13 mouse cellular contexts compared by ENCODE assay signal in genomic region chr14:104533075-104533474, GRCm38 (mm10). TPM values are rescaled to one million over a fixed set of nuclear protein-coding genes. Genes with fewer than 3 reads are reported as not detected.
DNase-seq lines count a peak whose midpoint lies in the region; ATAC-seq and TF ChIP-seq lines count a peak whose summit lies in the region.
"Had no signal": no experiment of that assay in that cellular context is flagged by ENCODE, and none has a peak within 500 bp of the region (broad histone marks: within the 10 kb centered on the region; RNA-seq: fewer than 3 reads in every experiment).

No protein-coding gene starts in this region.

- no peak overlapping the region for H3K4me3 ChIP-seq in intestine, postnatal 0 days (ENCODE audit: low read depth, low read length)
- no peak overlapping the region for H3K4me3 ChIP-seq in intestine, embryonic 15.5 days (replicated peaks)
- no peak overlapping the region for H3K4me3 ChIP-seq in E14TG2a.4 (replicated peaks; ENCODE audit: low read length)
- no peak overlapping the region for H3K4me3 ChIP-seq in forebrain, embryonic 14.5 days (ENCODE audit: low read depth, low read length)
- H3K4me3 ChIP-seq: embryonic facial prominence, embryonic 13.5 days; limb, embryonic 13.5 days had no signal

- H3K27me3 ChIP-seq in intestine, postnatal 0 days (replicated peaks; ENCODE audit: control insufficient read depth, insufficient read depth, low read length), result no peaks in the 10 kb centered on the region
- H3K27me3 ChIP-seq in intestine, embryonic 15.5 days (replicated peaks), result no peaks in the 10 kb centered on the region
- no peaks in the 10 kb centered on the region for H3K27me3 ChIP-seq in E14TG2a.4 (ENCODE audit: insufficient read depth, low read length)
- H3K27me3 ChIP-seq in forebrain, embryonic 14.5 days (replicated peaks; ENCODE audit: control insufficient read depth, insufficient read depth, low read length), result no peaks in the 10 kb centered on the region
- H3K27me3 ChIP-seq: embryonic facial prominence, embryonic 13.5 days; limb, embryonic 13.5 days had no signal

- peak; percentile 37 for DNase-seq in 416B (ENCODE audit: low read depth)
- DNase-seq in induced T-regulatory cell, adult 2 months (ENCODE audit: low read depth), result peak; percentile 31
- no peak for DNase-seq in ovary, postnatal 14 days (ENCODE audit: low spot score)
- DNase-seq in forebrain, embryonic 14.5 days (ENCODE audit: low spot score), result no peak
- DNase-seq: cerebellum, postnatal 10 days; kidney, adult 2 months had no signal

- no peaks in the 10 kb centered on the region for H3K4me1 ChIP-seq in intestine, postnatal 0 days (replicated peaks; ENCODE audit: control insufficient read depth, insufficient read depth, low read length)
- H3K4me1 ChIP-seq in intestine, embryonic 15.5 days (replicated peaks), result no peaks in the 10 kb centered on the region
- H3K4me1 ChIP-seq in E14TG2a.4 (replicated peaks; ENCODE audit: low read depth, low read length), result no peaks in the 10 kb centered on the region
- peaks cover 7% of the 10 kb centered on the region; the same call in 1 of the 2 replicates for H3K4me1 ChIP-seq in forebrain, embryonic 14.5 days (ENCODE audit: control insufficient read depth, insufficient read depth, low read length)
- H3K4me1 ChIP-seq: limb, embryonic 13.5 days had no signal

- no peaks in the 10 kb centered on the region for H3K36me3 ChIP-seq in intestine, postnatal 0 days (ENCODE audit: control insufficient read depth, insufficient read depth)
- H3K36me3 ChIP-seq in intestine, embryonic 15.5 days, result no peaks in the 10 kb centered on the region
- no peaks in the 10 kb centered on the region for H3K36me3 ChIP-seq in E14TG2a.4 (ENCODE audit: insufficient read depth, low read length)
- H3K36me3 ChIP-seq in forebrain, embryonic 14.5 days (ENCODE audit: control insufficient read depth, insufficient read depth, low read length), result no peaks in the 10 kb centered on the region
- H3K36me3 ChIP-seq: embryonic facial prominence, embryonic 13.5 days; limb, embryonic 13.5 days had no signal

- H3K27ac ChIP-seq in intestine, postnatal 0 days (ENCODE audit: low read depth, low read length), result no peak overlapping the region
- H3K27ac ChIP-seq in intestine, embryonic 15.5 days, result no peak overlapping the region
- H3K27ac ChIP-seq in forebrain, embryonic 14.5 days (ENCODE audit: low read depth, low read length), result no peak overlapping the region
- H3K27ac ChIP-seq: embryonic facial prominence, embryonic 13.5 days; hindbrain, embryonic 14.5 days; limb, embryonic 13.5 days had no signal

- peak; percentile 34; the same call in 1 of the 2 replicates for TF ChIP-seq CTCF in intestine, postnatal 0 days (IDR thresholded peaks at IDR 0.05; ENCODE audit: low read depth)
- peak; percentile 35 for TF ChIP-seq CTCF in E14TG2a.4 (conservative IDR thresholded peaks at IDR 0.05; ENCODE audit: low read length)

- 69% methylated on average over 5 of the region's 5 CpGs for WGBS in intestine, postnatal 0 days
- 74% methylated on average over 5 of the region's 5 CpGs for WGBS in intestine, embryonic 15.5 days
- 67% methylated on average over 5 of the region's 5 CpGs for WGBS in forebrain, embryonic 14.5 days

- H3K9me3 ChIP-seq in intestine, postnatal 0 days (ENCODE audit: control insufficient read depth), result no peaks in the 10 kb centered on the region
- H3K9me3 ChIP-seq in intestine, embryonic 15.5 days, result no peaks in the 10 kb centered on the region
- no peaks in the 10 kb centered on the region for H3K9me3 ChIP-seq in E14TG2a.4 (ENCODE audit: low read length)
- H3K9me3 ChIP-seq in forebrain, embryonic 14.5 days (replicated peaks; ENCODE audit: control insufficient read depth, low read length), result no peaks in the 10 kb centered on the region
- H3K9me3 ChIP-seq: embryonic facial prominence, embryonic 13.5 days; limb, embryonic 13.5 days had no signal

- no peak overlapping the region for H3K9ac ChIP-seq in intestine, postnatal 0 days (ENCODE audit: low read depth, low read length)
- H3K9ac ChIP-seq in intestine, embryonic 15.5 days, result no peak overlapping the region
- H3K9ac ChIP-seq in forebrain, embryonic 14.5 days (ENCODE audit: low read length), result no peak overlapping the region
- H3K9ac ChIP-seq: embryonic facial prominence, embryonic 13.5 days; hindbrain, embryonic 14.5 days; limb, embryonic 13.5 days had no signal

- H3K4me2 ChIP-seq in intestine, postnatal 0 days (replicated peaks; ENCODE audit: low read depth), result no peak overlapping the region
- H3K4me2 ChIP-seq in intestine, embryonic 15.5 days (replicated peaks), result no peak overlapping the region
- no peak overlapping the region for H3K4me2 ChIP-seq in forebrain, embryonic 14.5 days (ENCODE audit: low read length)
- H3K4me2 ChIP-seq: embryonic facial prominence, embryonic 13.5 days; hindbrain, embryonic 14.5 days; limb, embryonic 13.5 days had no signal

- no peak for ATAC-seq in intestine, postnatal 0 days
- ATAC-seq in intestine, embryonic 15.5 days, result no peak
- ATAC-seq in forebrain, embryonic 14.5 days, result no peak
- ATAC-seq: midbrain, embryonic 16.5 days had no signal

RNA-seq across cellular contexts. Expression of gene Rnf219, which starts 10.6 kb away (rescaled TPM):
- polyA plus RNA-seq in intestine, postnatal 0 days (2015; fragmentation: Nextera tagmentation; extraction: Ambion mirVana), result 7.0 and 8.4 TPM in 2 replicates
- polyA plus RNA-seq in intestine, embryonic 15.5 days (2015; fragmentation: Nextera tagmentation; extraction: Ambion mirVana), result 18.7 and 26.2 TPM in 2 replicates
- 26.6 and 30.8 TPM in 2 replicates for polyA plus RNA-seq in forebrain, embryonic 14.5 days (2014; fragmentation: Nextera tagmentation; extraction: Ambion mirVana)

Comparison
In these comparisons a context has a peak if more than half of its experiments do, and no peak if none do; other contexts are left out.
1. DNase-seq: peak in 416B (single experiment) and induced T-regulatory cell, adult 2 months (single experiment); none in ovary, postnatal 14 days (single experiment) and forebrain, embryonic 14.5 days (single experiment).